Mouse (Mus musculus): Measurements from ENCODE around the gene Kif24. TPM values are rescaled to one million over a fixed set of nuclear protein-coding genes. Genes with fewer than 3 reads are reported as not detected.

Gene Kif24
- polyA plus RNA-seq (2015; fragmentation: Nextera tagmentation; extraction: Ambion mirVana): 1.4 and 1.5 TPM in 2 replicates

- H3K27me3 ChIP-seq (ENCODE audit: control insufficient read depth, insufficient read depth, low read length): no peaks in the 10 kb centered on the region
- H3K4me1 ChIP-seq (replicated peaks; ENCODE audit: control insufficient read depth, insufficient read depth): 0 out of 2 replicates have a peak, but pooled peaks cover 2% of the 10 kb centered on the region
- DNase-seq (ENCODE audit: low spot score): peak; percentile 99
These were observed at the start of gene Kif24, which contains the start of gene Nudt2 for GRCm38 (mm10) chr4:41464345-41465286. Gene Kif24 (minus strand): TSS chr4:41464887. Gene Nudt2 (plus strand): TSS chr4:41465151.

GRCm38 (mm10) chr4:41513714-41514113 lies 49.0 kb upstream of the Kif24 start:
- no peaks in the 10 kb centered on the region for H3K27me3 ChIP-seq (ENCODE audit: control insufficient read depth, insufficient read depth, low read length)
- H3K36me3 ChIP-seq (ENCODE audit: control insufficient read depth, insufficient read depth, low read length): no peaks in the 10 kb centered on the region
- no peak overlapping the region for H3K27ac ChIP-seq (replicated peaks)
- no peak overlapping the region for H3K4me3 ChIP-seq (ENCODE audit: low read depth, low read length)
- WGBS: 22% methylated on average over 8 of the region's 8 CpGs
- ATAC-seq (ENCODE audit: low FRiP score, low TSS enrichment) (no peak), DNase-seq (ENCODE audit: low spot score) (no peak)
- no peaks in the 10 kb centered on the region for H3K4me1 ChIP-seq (replicated peaks; ENCODE audit: control insufficient read depth, insufficient read depth)
- no peak for TF ChIP-seq EP300 (optimal IDR thresholded peaks at IDR 0.05)
- no peak for TF ChIP-seq CTCF (IDR thresholded peaks at IDR 0.05; ENCODE audit: low read depth)
- H3K9me3 ChIP-seq (ENCODE audit: control insufficient read depth, low read length): no peaks in the 10 kb centered on the region
- no peak overlapping the region for H3K9ac ChIP-seq (ENCODE audit: low read length)
- H3K4me2 ChIP-seq (replicated peaks; ENCODE audit: low read depth): no peak overlapping the region

More at GRCm38 (mm10) chr4:41464345-41465286, at the start of gene Kif24, which contains the start of gene Nudt2:
- WGBS: under 1% methylated on average over 70 of the region's 70 CpGs
- H3K9ac ChIP-seq (ENCODE audit: low read length): peak within 1 kb of the TSS; percentile 65
- peak within 1 kb of the TSS; percentile 64 for H3K4me2 ChIP-seq (replicated peaks; ENCODE audit: low read depth)
- no peaks in the 10 kb centered on the region for H3K36me3 ChIP-seq (ENCODE audit: control insufficient read depth, insufficient read depth, low read length)
- TF ChIP-seq CTCF (IDR thresholded peaks at IDR 0.05; ENCODE audit: low read depth): 0 out of 2 replicates have a peak, but pooled peaks have one; percentile 13
- peak; percentile 99 for TF ChIP-seq EP300 (optimal IDR thresholded peaks at IDR 0.05)
- no peak within 1 kb of the TSS for H3K27ac ChIP-seq (replicated peaks)
- peak within 1 kb of the TSS; percentile 57 for H3K4me3 ChIP-seq (ENCODE audit: low read depth, low read length)
- no peaks in the 10 kb centered on the region for H3K9me3 ChIP-seq (ENCODE audit: control insufficient read depth, low read length)
- peak; percentile 99 for ATAC-seq (ENCODE audit: low FRiP score, low TSS enrichment)

DNA sequence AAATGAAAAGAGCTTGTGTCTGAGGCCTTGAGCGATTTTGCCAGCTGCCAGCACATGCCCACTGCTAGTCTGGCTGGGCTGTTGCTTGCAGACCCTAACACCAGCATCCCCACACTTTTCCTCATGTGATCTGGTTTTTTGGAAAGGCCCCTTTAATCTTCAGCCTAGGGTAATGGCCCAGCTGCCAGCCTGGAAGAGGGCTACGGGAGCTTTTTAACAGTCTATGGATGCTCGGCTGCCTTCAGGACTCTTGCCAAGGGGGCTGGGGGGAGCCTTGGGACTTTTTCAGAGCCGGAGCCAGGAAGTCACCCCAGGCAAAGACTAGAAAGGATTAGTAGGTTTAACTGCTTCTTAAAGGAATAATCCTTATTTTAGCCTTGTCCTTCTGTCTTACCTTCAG lies 48.6 kb upstream of the Kif24 start:
- Histone ChIP-seq H3K4me3 (ENCODE audit: low read depth, low read length) (no peak overlapping the region), H3K4me2 (replicated peaks; ENCODE audit: low read depth) (no peak overlapping the region), H3K9me3 (ENCODE audit: control insufficient read depth, low read length) (no peaks in the 10 kb centered on the region), H3K4me1 (replicated peaks; ENCODE audit: control insufficient read depth, insufficient read depth) (no peaks in the 10 kb centered on the region), H3K9ac (ENCODE audit: low read length) (no peak overlapping the region), H3K27ac (replicated peaks) (no peak overlapping the region), H3K36me3 (ENCODE audit: control insufficient read depth, insufficient read depth, low read length) (no peaks in the 10 kb centered on the region), H3K27me3 (ENCODE audit: control insufficient read depth, insufficient read depth, low read length) (no peaks in the 10 kb centered on the region)
- 36% methylated on average over 4 of the region's 4 CpGs for WGBS
- no peak for DNase-seq (ENCODE audit: low spot score)
- ATAC-seq (ENCODE audit: low FRiP score, low TSS enrichment): no peak
- TF ChIP-seq CTCF (IDR thresholded peaks at IDR 0.05; ENCODE audit: low read depth) (no peak), EP300 (optimal IDR thresholded peaks at IDR 0.05) (no peak)

DNA sequence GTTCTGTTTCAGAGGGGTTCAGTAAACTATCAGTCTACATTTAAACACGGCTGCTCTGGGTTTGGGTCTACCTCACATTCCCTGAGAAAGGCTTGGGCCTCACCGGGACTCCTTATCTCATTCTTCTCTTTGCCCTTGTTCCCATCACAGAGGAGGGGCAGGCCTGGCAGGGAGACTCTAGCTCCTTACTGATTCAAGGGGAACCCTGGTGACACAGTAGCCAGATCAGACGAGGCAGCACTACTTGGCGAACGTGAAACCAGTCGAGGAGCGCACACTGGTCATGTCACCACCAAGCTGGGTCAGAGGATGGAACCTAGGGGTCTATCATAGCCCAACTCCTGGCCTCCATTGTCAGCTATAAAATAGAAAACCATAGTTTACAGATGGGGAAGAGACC lies 43.3 kb upstream of the Kif24 start:
- DNase-seq (ENCODE audit: low spot score): no peak
- H3K36me3 ChIP-seq (ENCODE audit: control insufficient read depth, insufficient read depth, low read length): no peaks in the 10 kb centered on the region
- no peak overlapping the region for H3K4me2 ChIP-seq (replicated peaks; ENCODE audit: low read depth)
- no peak overlapping the region for H3K4me3 ChIP-seq (ENCODE audit: low read depth, low read length)
- no peak for ATAC-seq (ENCODE audit: low FRiP score, low TSS enrichment)
- no peak overlapping the region for H3K27ac ChIP-seq (replicated peaks)
- no peaks in the 10 kb centered on the region for H3K9me3 ChIP-seq (ENCODE audit: control insufficient read depth, low read length)
- no peaks in the 10 kb centered on the region for H3K27me3 ChIP-seq (ENCODE audit: control insufficient read depth, insufficient read depth, low read length)
- no peak overlapping the region for H3K9ac ChIP-seq (ENCODE audit: low read length)
- no peak for TF ChIP-seq CTCF (IDR thresholded peaks at IDR 0.05; ENCODE audit: low read depth)
- no peak for TF ChIP-seq EP300 (optimal IDR thresholded peaks at IDR 0.05)
- H3K4me1 ChIP-seq (replicated peaks; ENCODE audit: control insufficient read depth, insufficient read depth): peaks cover 4% of the 10 kb centered on the region; the same call in 1 of the 2 replicates
- 63% methylated on average over 7 of the region's 7 CpGs for WGBS

- H3K4me3 ChIP-seq (ENCODE audit: low read depth, low read length): peak overlapping the region; percentile 47
- TF ChIP-seq CTCF (IDR thresholded peaks at IDR 0.05; ENCODE audit: low read depth) (no peak), EP300 (optimal IDR thresholded peaks at IDR 0.05) (no peak)
- no peaks in the 10 kb centered on the region for H3K9me3 ChIP-seq (ENCODE audit: control insufficient read depth, low read length)
- peaks cover 4% of the 10 kb centered on the region; the same call in 1 of the 2 replicates for H3K4me1 ChIP-seq (replicated peaks; ENCODE audit: control insufficient read depth, insufficient read depth)
- peak overlapping the region; percentile 45 for H3K9ac ChIP-seq (ENCODE audit: low read length)
- no peaks in the 10 kb centered on the region for H3K36me3 ChIP-seq (ENCODE audit: control insufficient read depth, insufficient read depth, low read length)
- H3K27me3 ChIP-seq (ENCODE audit: control insufficient read depth, insufficient read depth, low read length): no peaks in the 10 kb centered on the region
- ATAC-seq (ENCODE audit: low FRiP score, low TSS enrichment) (no peak), DNase-seq (ENCODE audit: low spot score) (peak; percentile 37)
- WGBS: 7% methylated on average over 22 of the region's 22 CpGs
- 0 out of 2 replicates have a peak overlapping the region, but pooled peaks have one; percentile 18 for H3K27ac ChIP-seq (replicated peaks)
- H3K4me2 ChIP-seq (replicated peaks; ENCODE audit: low read depth): peak overlapping the region; percentile 87
These were observed 42.7 kb upstream of the Kif24 start for GRCm38 (mm10) chr4:41507326-41507924.

Measured in stomach, postnatal 0 days (tissue).